Mouse (Mus musculus) kidney, postnatal 0 days (tissue): ENCODE data around the gene Mapre3. TPM values are rescaled to one million over a fixed set of nuclear protein-coding genes. Genes with fewer than 3 reads are reported as not detected.

ENCODE experiments used
- ATAC-seq: fragments of 200-750 bp; cut with Nextera tagmentation; replicated peaks from 2 replicates; pipeline ENCODE4 v1.8.0; 2017; ENCODE audit warnings: low read depth, moderate number of reproducible peaks, moderate TSS enrichment, moderate library complexity; ENCODE audit not compliant: low FRiP score
- DNase-seq: peaks from one replicate; pipeline ENCODE4 v3.0.0-alpha.2; 2016; ENCODE audit warnings: low spot score
- H3K27ac ChIP-seq: fragments of 300-500 bp; sonication (generic); 2 replicates; pipeline ENCODE4 v1.5.1; 2014; ENCODE audit warnings: mild to moderate bottlenecking
- H3K27me3 ChIP-seq: fragments of 300-500 bp; sonication (generic); 2 replicates; pipeline ENCODE4 v1.6.1; 2014; ENCODE audit warnings: low read length, mixed read lengths; ENCODE audit not compliant: insufficient read depth
- H3K36me3 ChIP-seq: fragments of 300-500 bp; sonication (generic); 2 replicates; pipeline ENCODE4 v1.6.1; 2014; ENCODE audit warnings: low read length, mixed read lengths; ENCODE audit not compliant: insufficient read depth
- H3K4me1 ChIP-seq: fragments of 300-500 bp; sonication (generic); replicated peaks from 2 replicates; pipeline ENCODE4 v1.6.1; 2014; ENCODE audit warnings: antibody characterized with exemption, low read length, mixed read lengths; ENCODE audit not compliant: insufficient read depth
- H3K4me2 ChIP-seq: fragments of 300-500 bp; sonication (generic); 2 replicates; pipeline ENCODE4 v1.6.1; 2014; ENCODE audit warnings: mild to moderate bottlenecking, low read length, moderate library complexity, mixed read lengths
- H3K4me3 ChIP-seq: fragments of 300-500 bp; sonication (generic); replicated peaks from 2 replicates; pipeline ENCODE4 v1.5.1; 2014; ENCODE audit warnings: low read depth, low read length
- H3K9ac ChIP-seq: fragments of 300-500 bp; sonication (generic); 2 replicates; pipeline ENCODE4 v1.6.1; 2014; ENCODE audit warnings: low read depth, low read length
- H3K9me3 ChIP-seq: fragments of 300-500 bp; sonication (generic); replicated peaks from 2 replicates; pipeline ENCODE4 v1.6.1; 2016; ENCODE audit warnings: low read length, inconsistent platforms, mixed read lengths
- CTCF ChIP-seq: IDR thresholded peaks from 2 replicates; pipeline ENCODE4 v1.5.1; 2016; ENCODE audit warnings: antibody characterized with exemption, low read depth, mild to moderate bottlenecking, moderate library complexity
- WGBS: fragments of 180-500 bp; shearing (Covaris S2); extraction: QIAGEN DNeasy Blood & Tissue Kit; methylation state at CpG from one replicate; pipeline ENCODE4 v1.1.7; 2014; 5-methylcytosine and 5-hydroxymethylcytosine counted together
- polyA plus RNA-seq: library from polyadenylated mRNA; unstranded; fragments of >200 nt; fragmentation: Nextera tagmentation; extraction: Ambion mirVana; gene quantifications from 2 replicates; pipeline ENCODE4 v1.2.1, GENCODE M21; 2015

The Mapre3 gene
- polyA plus RNA-seq, 1 experiment from 2014 or later, result 20.6 TPM

DNA sequence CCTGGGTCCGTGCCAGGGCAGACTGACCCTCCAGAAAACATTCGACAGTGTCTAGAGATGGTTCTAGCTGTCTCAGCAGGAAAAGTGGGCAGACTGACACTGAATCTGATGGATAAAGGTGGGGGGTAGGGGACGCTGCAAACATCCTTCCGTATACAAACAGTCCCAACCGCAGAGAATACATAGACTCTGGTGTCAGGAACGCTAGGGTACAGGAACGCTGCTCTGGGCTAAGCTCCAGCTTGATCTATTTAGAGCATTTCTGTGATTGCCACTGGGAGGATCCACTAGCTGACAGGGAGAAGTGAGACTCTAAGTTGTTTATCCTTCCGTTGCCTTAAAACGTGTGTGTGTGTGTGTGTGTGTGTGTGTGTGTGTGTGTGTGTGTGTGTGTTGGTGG is 33.7 kb upstream of the Mapre3 start:
- H3K4me3 ChIP-seq, result no peak overlapping the region
- no peak overlapping the region for H3K27ac ChIP-seq
- 73% methylated on average over 9 of the region's 9 CpGs for WGBS
- TF ChIP-seq CTCF, result no peak
- no peaks in the 10 kb centered on the region for H3K27me3 ChIP-seq
- ATAC-seq (no peak), DNase-seq (no peak)
- H3K9me3 ChIP-seq, result no peaks in the 10 kb centered on the region
- no peaks in the 10 kb centered on the region; the same call in 1 of the 2 replicates for H3K4me1 ChIP-seq
- H3K4me2 ChIP-seq, result no peak overlapping the region
- H3K9ac ChIP-seq, result no peak overlapping the region
- H3K36me3 ChIP-seq, result no peaks in the 10 kb centered on the region

DNA sequence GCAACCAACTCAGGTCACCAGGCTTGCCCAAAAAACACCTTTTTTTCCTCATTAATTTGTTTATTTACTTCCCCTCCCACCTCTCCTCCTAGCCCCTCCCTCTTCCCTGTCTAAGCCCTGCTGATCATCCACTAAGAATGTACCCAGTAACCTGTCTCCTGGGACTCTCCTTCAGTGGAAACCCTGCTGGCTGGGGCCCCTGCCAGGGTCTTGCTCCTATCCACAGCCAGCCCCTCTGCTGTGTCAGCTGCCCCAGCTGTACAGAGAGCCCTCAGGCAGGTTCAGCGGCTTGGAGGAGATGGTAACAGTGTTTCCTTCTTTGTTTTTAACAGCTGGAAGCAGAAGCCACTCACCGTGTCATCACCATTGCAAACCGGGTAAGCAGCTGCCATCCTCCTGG is 33.3 kb upstream of the Mapre3 start:
- ATAC-seq, result no peak
- Histone ChIP-seq H3K4me3 (no peak overlapping the region), H3K27ac (no peak overlapping the region), H3K27me3 (no peaks in the 10 kb centered on the region), H3K36me3 (no peaks in the 10 kb centered on the region), H3K4me1 (no peaks in the 10 kb centered on the region; the same call in 1 of the 2 replicates), H3K9me3 (no peaks in the 10 kb centered on the region), H3K4me2 (no peak overlapping the region), H3K9ac (no peak overlapping the region)
- TF ChIP-seq CTCF, result no peak
- 65% methylated on average over 3 of the region's 3 CpGs for WGBS
- DNase-seq, result no peak

DNA sequence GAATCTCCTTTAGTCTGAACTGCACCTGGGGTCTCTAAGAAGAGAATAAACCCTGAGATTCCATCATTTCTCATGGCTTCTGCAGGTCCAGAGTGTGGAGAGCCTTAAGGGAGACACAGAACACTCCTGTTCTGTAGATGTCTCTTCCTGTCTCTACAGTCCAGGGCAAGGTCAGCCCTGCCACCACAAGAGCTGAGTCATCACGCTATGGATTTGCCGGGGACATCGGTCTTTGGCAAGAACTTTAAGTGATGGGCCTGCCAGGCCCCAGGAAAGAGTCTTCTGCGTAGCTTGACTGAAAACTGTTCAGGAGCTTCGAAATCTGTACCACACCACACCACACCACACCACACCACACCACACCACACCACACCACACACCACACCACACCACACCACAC is 27.1 kb upstream of the Mapre3 start:
- Histone ChIP-seq H3K36me3 (no peaks in the 10 kb centered on the region), H3K27ac (no peak overlapping the region), H3K9ac (no peak overlapping the region), H3K4me3 (no peak overlapping the region), H3K4me2 (no peak overlapping the region), H3K9me3 (no peaks in the 10 kb centered on the region), H3K27me3 (no peaks in the 10 kb centered on the region), H3K4me1 (no peaks in the 10 kb centered on the region)
- TF ChIP-seq CTCF, result no peak
- 88% methylated on average over 5 of the region's 5 CpGs for WGBS
- DNase-seq (no peak), ATAC-seq (no peak)

DNA sequence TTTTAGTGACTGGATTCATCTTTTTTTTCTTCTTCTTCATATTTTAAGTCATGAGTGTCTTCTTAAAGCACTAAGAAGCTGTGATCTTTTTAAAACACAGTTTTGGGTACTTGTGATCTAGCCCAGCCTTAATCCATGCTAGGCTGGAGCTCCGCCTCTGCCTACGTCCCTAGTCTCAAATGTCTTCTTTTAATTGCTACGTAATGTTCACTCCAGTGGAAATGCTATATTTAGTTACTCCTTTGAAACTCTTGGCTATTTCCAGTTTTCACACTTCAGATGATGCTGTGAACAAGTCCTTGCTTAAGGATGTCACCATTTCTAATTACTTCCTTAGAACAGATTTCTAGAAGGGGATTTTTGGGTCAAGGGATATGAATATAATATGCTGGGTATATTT is 24.4 kb upstream of the Mapre3 start:
- no peak overlapping the region for H3K4me2 ChIP-seq
- no peaks in the 10 kb centered on the region for H3K27me3 ChIP-seq
- no peak overlapping the region for H3K27ac ChIP-seq
- DNase-seq (no peak), ATAC-seq (no peak)
- H3K4me1 ChIP-seq, result no peaks in the 10 kb centered on the region
- H3K4me3 ChIP-seq, result no peak overlapping the region
- H3K9ac ChIP-seq, result no peak overlapping the region
- no peaks in the 10 kb centered on the region for H3K36me3 ChIP-seq
- H3K9me3 ChIP-seq, result no peaks in the 10 kb centered on the region
- no peak for TF ChIP-seq CTCF
- 54% methylated on average over 3 of the region's 3 CpGs for WGBS

DNA sequence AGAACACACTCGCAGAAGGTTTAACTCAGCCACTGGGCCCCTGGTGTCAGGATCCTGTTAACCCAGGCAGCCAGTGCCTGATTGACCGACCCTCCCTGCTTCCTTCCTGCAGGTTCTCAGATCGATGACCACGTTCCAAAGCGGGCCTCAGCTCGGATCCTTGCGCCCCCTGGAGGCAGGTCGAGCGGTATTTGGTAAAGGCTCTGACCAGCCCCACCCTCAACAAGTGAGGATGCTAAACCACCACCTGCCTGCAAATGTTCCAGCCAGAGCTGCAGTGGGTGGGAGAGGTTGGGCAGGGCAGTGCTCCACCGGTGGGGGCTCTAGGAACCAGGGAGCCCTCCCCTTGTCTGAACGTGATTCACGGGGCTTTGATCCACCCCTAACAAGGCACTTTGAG is 18.3 kb upstream of the Mapre3 start:
- WGBS, result 12% methylated on average over 12 of the region's 12 CpGs
- TF ChIP-seq CTCF, result peak; percentile 89
- Histone ChIP-seq H3K9me3 (no peaks in the 10 kb centered on the region), H3K27ac (no peak overlapping the region), H3K4me1 (no peaks in the 10 kb centered on the region), H3K4me2 (no peak overlapping the region), H3K27me3 (no peaks in the 10 kb centered on the region), H3K36me3 (no peaks in the 10 kb centered on the region), H3K9ac (no peak overlapping the region), H3K4me3 (no peak overlapping the region)
- peak; percentile 60 for ATAC-seq
- peak; percentile 74 for DNase-seq

DNA sequence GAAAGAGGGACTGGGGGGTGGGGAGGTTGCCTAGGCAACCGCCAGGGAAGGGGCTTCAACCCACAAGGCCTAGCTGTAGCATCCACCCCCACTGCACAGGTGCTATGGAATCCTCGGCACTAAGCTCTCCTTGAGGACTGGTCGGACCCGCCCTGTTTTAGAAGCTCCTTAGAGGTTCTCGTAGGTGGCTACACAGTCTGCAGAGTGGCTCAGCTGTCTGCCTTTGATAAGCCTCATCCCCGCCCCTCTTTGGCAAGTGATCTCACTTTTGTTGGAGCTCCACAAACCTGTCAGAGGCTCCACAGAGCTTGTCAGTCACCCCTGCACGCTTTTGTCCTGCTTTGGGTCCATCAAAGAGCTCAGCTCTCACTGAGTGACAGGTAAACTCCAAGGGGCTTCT is 17.0 kb upstream of the Mapre3 start:
- no peaks in the 10 kb centered on the region for H3K4me1 ChIP-seq
- ATAC-seq (no peak), DNase-seq (no peak)
- H3K4me2 ChIP-seq, result no peak overlapping the region
- H3K27ac ChIP-seq, result no peak overlapping the region
- no peak for TF ChIP-seq CTCF
- H3K9me3 ChIP-seq, result no peaks in the 10 kb centered on the region
- H3K27me3 ChIP-seq, result no peaks in the 10 kb centered on the region
- no peak overlapping the region for H3K9ac ChIP-seq
- no peak overlapping the region for H3K4me3 ChIP-seq
- H3K36me3 ChIP-seq, result no peaks in the 10 kb centered on the region
- 81% methylated on average over 7 of the region's 7 CpGs for WGBS

DNA sequence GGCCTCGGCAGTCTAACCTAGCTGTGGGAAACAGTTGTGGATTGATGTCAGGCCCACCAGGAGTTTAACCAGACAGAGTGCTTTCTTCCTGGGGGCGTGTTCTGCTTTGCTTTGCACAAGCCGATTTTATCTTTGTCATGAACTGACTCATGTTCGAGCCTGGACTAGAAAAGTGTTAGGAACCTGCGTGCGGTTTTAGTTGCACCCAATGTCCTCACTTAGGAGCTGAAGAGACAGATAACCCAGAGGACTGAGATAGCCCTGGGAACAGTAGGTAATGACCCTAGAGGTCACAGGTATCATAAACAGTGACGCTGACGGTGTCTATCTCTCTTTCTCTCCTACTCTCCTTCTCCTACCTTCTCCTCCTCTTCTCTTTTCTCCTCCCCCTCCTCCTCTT is 16.5 kb upstream of the Mapre3 start:
- ATAC-seq (no peak), DNase-seq (no peak)
- H3K27ac ChIP-seq, result no peak overlapping the region
- H3K36me3 ChIP-seq, result no peaks in the 10 kb centered on the region
- H3K27me3 ChIP-seq, result no peaks in the 10 kb centered on the region
- H3K4me1 ChIP-seq, result no peaks in the 10 kb centered on the region
- no peak for TF ChIP-seq CTCF
- H3K4me2 ChIP-seq, result no peak overlapping the region
- no peak overlapping the region for H3K9ac ChIP-seq
- H3K4me3 ChIP-seq, result no peak overlapping the region
- H3K9me3 ChIP-seq, result no peaks in the 10 kb centered on the region
- 79% methylated on average over 8 of the region's 8 CpGs for WGBS
